Mouse (Mus musculus): ENCODE data around the gene Larp1b. TPM values are rescaled to one million over a fixed set of nuclear protein-coding genes. Genes with fewer than 3 reads are reported as not detected.

The Larp1b gene
- total RNA-seq, 2 experiments from 2014 or later = 27.4 to 35.7 TPM

- DNase-seq = no peak
These were observed 71.1 kb downstream of the Larp1b start for GRCm38 (mm10) chr3:41020687-41021086.

- DNase-seq = peak; percentile 6 to 29
These were observed 72.4 kb downstream of the Larp1b start for GRCm38 (mm10) chr3:41021980-41022379.

GRCm38 (mm10) chr3:41030705-41031104 lies 81.1 kb downstream of the Larp1b start:
- no peak for DNase-seq

GRCm38 (mm10) chr3:41031286-41032210 lies 81.9 kb downstream of the Larp1b start:
- no peak for DNase-seq

GRCm38 (mm10) chr3:41038297-41038916 lies 88.8 kb downstream of the Larp1b start:
- no peak for DNase-seq

GRCm38 (mm10) chr3:41041241-41041640 lies 91.6 kb downstream of the Larp1b start:
- DNase-seq = no peak

- DNase-seq = peak in 1 of 2 experiments; percentile 28
These were observed 92.7 kb downstream of the Larp1b start for GRCm38 (mm10) chr3:41042195-41042938.

GRCm38 (mm10) chr3:41043756-41044354 lies 94.2 kb downstream of the Larp1b start:
- no peak for DNase-seq

GRCm38 (mm10) chr3:41047838-41048237 lies 98.2 kb downstream of the Larp1b start:
- no peak for DNase-seq

GRCm38 (mm10) chr3:41053334-41053733 lies 103.7 kb downstream of the Larp1b start:
- DNase-seq = peak in 1 of 2 experiments; percentile 42

- DNase-seq = peak; percentile 6 to 44
These were observed 108.8 kb downstream of the Larp1b start for GRCm38 (mm10) chr3:41058395-41058794.

- DNase-seq = no peak
These were observed 109.6 kb downstream of the Larp1b start for GRCm38 (mm10) chr3:41059249-41059648.

GRCm38 (mm10) chr3:41061831-41062565 lies 112.4 kb downstream of the Larp1b start:
- DNase-seq = no peak

GRCm38 (mm10) chr3:41062758-41063157 lies 113.1 kb downstream of the Larp1b start:
- no peak for DNase-seq

- DNase-seq = no peak
These were observed 115.7 kb downstream of the Larp1b start for GRCm38 (mm10) chr3:41065320-41065719.

GRCm38 (mm10) chr3:41070519-41070918 lies 120.9 kb downstream of the Larp1b start:
- DNase-seq = no peak

GRCm38 (mm10) chr3:41075376-41075775 lies 125.7 kb downstream of the Larp1b start:
- no peak for DNase-seq

GRCm38 (mm10) chr3:41078673-41079072 lies 129.0 kb downstream of the Larp1b start:
- DNase-seq = no peak

- no peak for DNase-seq
These were observed 131.1 kb downstream of the Larp1b start for GRCm38 (mm10) chr3:41080724-41081123.

GRCm38 (mm10) chr3:41081474-41082301 lies 132.1 kb downstream of the Larp1b start:
- DNase-seq = peak; percentile 46 to 62

GRCm38 (mm10) chr3:41082520-41082884 lies 132.9 kb downstream of the Larp1b start:
- no peak for DNase-seq
